Mouse (Mus musculus): Measurements from ENCODE around the gene Rfxap. TPM values are rescaled to one million over a fixed set of nuclear protein-coding genes. Genes with fewer than 3 reads are reported as not detected.
"Not testable (repeated sequence)": the region's sequence is repeated elsewhere in the genome, so short reads cannot be mapped to it uniquely, and the experiment has no call there.

Gene Rfxap
- polyA plus RNA-seq, 1 experiment from 2014 or later: 67.0 TPM

DNA sequence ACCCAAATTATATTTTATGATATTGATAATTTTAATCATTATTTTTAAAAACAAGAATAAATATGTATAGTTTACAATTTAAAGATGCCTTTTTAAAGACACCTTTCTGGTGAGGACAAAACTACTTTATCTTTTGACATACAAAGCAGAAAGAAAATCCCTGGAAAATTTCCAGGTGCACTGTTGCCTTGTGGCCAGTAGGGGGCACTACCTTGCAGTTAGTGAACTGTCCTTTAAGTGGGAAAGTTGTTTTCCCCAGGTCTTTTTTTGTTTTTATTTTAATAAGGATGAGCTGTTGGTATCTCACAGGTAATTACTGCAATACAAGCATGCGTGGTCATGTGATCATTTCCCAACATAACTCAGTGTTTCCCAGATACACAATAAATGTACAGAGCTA is 11.8 kb downstream of the Rfxap start:
- Histone ChIP-seq H3K9me3 (0 out of 2 replicates have a peak, but pooled peaks cover 4% of the 10 kb centered on the region), H3K27ac (no peak overlapping the region), H3K4me1 (no peaks in the 10 kb centered on the region), H3K4me3 (no peak overlapping the region), H3K27me3 (replicated peaks) (no peaks in the 10 kb centered on the region), H3K36me3 (no peaks in the 10 kb centered on the region), H3K9ac (no peak overlapping the region), H3K4me2 (replicated peaks) (no peak overlapping the region)
- no peak for ATAC-seq (ENCODE audit: low FRiP score, low read depth)
- WGBS: 97% methylated on average over 1 of the region's 1 CpGs

DNA sequence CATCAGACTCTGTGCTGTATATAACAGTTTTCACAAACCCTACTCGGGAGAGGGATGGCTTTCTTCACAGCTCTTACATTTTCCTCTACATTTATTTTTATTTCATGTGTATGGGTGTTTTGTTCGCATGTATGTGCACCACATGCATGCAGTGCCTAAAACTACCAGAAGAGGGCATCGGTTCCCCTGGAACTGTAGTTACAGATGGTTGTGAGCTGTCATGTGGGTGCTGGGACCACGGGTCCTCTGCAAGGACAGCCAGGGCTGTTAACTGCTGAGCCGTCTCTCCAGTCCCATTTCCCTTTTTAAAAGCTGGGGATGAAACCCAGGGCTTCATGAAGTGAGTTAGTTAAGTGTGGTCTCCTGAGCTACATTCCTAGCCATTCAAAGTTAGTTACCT is 12.2 kb downstream of the Rfxap start:
- H3K4me3 ChIP-seq: no peak overlapping the region
- WGBS: 95% methylated on average over 5 of the region's 5 CpGs
- H3K9me3 ChIP-seq: 0 out of 2 replicates have a peak, but pooled peaks cover 4% of the 10 kb centered on the region
- no peak overlapping the region for H3K9ac ChIP-seq
- no peaks in the 10 kb centered on the region for H3K36me3 ChIP-seq
- H3K27me3 ChIP-seq (replicated peaks): no peaks in the 10 kb centered on the region
- ATAC-seq (ENCODE audit: low FRiP score, low read depth): no peak
- H3K27ac ChIP-seq: no peak overlapping the region
- H3K4me2 ChIP-seq (replicated peaks): no peak overlapping the region
- H3K4me1 ChIP-seq: no peaks in the 10 kb centered on the region

DNA sequence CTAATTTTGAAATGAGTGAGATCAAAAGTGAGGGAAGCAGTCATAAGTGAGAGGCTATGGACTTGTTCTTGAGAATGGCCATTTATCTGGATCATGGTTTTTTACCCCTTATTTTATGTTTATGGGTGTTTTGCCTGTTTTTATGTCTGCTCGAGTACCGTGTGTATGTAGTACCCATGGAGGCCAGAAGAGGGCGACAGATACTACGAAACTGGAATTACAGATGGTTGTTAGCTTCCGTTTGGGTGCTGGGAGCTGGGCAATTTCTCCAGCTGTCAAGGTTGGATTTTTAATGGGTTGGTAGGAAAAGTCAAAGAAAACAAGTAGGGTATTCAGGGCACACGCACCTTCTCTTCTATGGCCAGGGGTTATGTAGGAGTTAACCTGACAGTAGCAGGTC is 13.8 kb downstream of the Rfxap start:
- 0 out of 2 replicates have a peak, but pooled peaks cover 4% of the 10 kb centered on the region for H3K9me3 ChIP-seq
- H3K9ac ChIP-seq: no peak overlapping the region
- H3K36me3 ChIP-seq: no peaks in the 10 kb centered on the region
- WGBS: 84% methylated on average over 6 of the region's 6 CpGs
- no peaks in the 10 kb centered on the region for H3K27me3 ChIP-seq (replicated peaks)
- H3K4me2 ChIP-seq (replicated peaks): no peak overlapping the region
- H3K27ac ChIP-seq: no peak overlapping the region
- H3K4me1 ChIP-seq: no peaks in the 10 kb centered on the region
- H3K4me3 ChIP-seq: no peak overlapping the region
- ATAC-seq (ENCODE audit: low FRiP score, low read depth): no peak

DNA sequence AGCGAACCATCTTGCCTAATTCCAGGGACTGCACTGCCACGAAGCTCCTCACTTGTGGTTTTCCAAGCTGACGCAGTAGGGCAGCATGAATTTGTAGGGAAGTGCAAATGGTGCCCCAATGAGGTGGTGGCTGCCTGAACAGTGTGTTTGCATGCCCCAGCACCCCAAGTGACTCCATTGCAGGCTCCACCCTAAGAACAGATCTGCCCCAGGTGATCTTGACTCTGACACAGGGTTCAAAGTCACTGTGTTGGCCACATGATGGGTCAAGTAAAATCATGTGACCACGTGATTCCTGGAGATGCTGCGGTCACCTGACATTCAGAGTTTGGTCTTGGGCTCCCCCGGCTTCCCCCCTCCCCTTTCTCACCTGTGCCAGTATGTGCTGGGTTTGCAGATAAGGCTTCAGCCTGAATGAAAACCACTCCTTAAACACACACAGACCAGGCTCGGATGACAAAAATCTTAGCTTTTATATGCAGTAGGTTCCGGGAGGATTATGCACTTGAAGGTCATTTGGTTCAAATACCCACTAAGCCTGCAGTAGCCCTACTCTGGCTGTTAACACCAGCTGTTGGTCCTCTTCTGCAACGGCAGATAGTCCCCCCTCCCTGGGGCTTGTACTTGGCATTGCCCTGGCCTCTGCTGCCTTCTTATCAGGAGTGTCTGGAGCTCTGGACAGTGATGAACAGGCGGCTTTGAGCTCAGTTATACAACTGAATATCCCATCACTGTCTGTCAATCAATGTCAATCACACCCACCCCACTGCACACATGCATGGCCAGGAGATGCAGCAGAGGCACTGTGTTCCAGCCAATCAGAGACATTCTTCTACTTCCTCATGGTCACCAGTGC is 15.5 kb downstream of the Rfxap start:
- Histone ChIP-seq H3K9me3 (0 out of 2 replicates have a peak, but pooled peaks cover 4% of the 10 kb centered on the region), H3K4me3 (no peak overlapping the region), H3K27ac (no peak overlapping the region), H3K27me3 (replicated peaks) (no peaks in the 10 kb centered on the region), H3K4me1 (no peaks in the 10 kb centered on the region), H3K36me3 (no peaks in the 10 kb centered on the region), H3K9ac (no peak overlapping the region), H3K4me2 (replicated peaks) (no peak overlapping the region)
- ATAC-seq (ENCODE audit: low FRiP score, low read depth): no peak
- WGBS: 85% methylated on average over 10 of the region's 10 CpGs

DNA sequence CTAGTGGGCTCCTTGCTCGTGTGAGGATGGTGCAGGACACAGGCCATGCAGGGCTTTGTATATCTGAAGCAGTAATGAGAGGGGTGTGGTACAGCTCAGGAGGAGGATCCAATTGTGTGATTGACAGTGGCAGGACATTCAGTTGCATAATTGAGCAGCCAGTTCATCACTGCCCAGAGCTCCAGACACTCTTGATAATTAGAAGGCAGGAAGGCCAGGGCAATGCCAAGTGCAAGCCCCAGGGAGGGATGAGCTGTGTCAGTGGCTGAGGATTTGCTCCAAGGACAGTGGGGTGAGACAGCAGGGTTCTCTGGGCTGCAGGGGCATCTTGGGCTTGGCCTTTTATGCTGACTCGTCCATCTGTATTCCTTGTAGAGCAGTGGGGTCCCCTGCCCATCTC is 17.0 kb downstream of the Rfxap start:
- no peak overlapping the region for H3K4me2 ChIP-seq (replicated peaks)
- H3K9me3 ChIP-seq: 0 out of 2 replicates have a peak, but pooled peaks cover 4% of the 10 kb centered on the region
- no peak overlapping the region for H3K4me3 ChIP-seq
- H3K4me1 ChIP-seq: no peaks in the 10 kb centered on the region
- 51% methylated on average over 2 of the region's 2 CpGs for WGBS
- no peaks in the 10 kb centered on the region for H3K27me3 ChIP-seq (replicated peaks)
- ATAC-seq (ENCODE audit: low FRiP score, low read depth): no peak
- H3K27ac ChIP-seq: no peak overlapping the region
- H3K9ac ChIP-seq: no peak overlapping the region
- no peaks in the 10 kb centered on the region for H3K36me3 ChIP-seq

DNA sequence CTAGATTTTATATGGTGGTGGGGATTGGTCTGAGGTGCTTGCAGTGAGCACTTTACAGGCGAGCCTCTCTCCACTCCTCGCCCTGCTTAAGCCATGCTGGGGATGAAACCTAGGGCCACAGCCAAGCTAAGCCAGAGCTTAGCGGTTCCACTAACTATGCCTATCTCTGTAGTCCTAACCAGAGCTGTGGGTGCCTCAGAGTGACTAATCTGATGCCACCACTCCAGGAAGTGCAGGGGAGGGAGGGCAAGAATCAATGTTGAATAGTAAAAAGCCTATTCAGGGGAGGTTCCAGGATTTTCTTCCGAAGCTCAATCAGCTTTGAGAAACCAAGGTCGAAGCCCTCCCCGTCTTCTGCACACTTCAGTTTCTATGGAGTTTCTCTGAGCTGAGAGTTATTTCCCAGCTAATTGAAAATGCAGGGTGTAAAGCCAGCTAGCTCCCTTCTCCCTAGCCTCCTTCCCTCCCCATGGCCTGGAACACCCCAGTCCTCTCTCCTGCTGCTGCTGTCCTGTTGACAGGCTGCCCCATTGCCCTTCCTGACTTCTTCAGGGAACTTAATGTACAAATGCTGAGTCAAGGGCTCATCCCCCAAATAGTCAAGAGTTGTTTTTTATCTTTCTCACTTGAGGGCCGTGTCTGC is 31.5 kb downstream of the Rfxap start:
- Histone ChIP-seq H3K4me2 (replicated peaks) (no peak overlapping the region), H3K27me3 (replicated peaks) (no peaks in the 10 kb centered on the region), H3K9me3 (no peaks in the 10 kb centered on the region), H3K27ac (no peak overlapping the region), H3K9ac (no peak overlapping the region), H3K4me3 (no peak overlapping the region), H3K36me3 (no peaks in the 10 kb centered on the region), H3K4me1 (no peaks in the 10 kb centered on the region)
- WGBS: 76% methylated on average over 7 of the region's 7 CpGs
- ATAC-seq (ENCODE audit: low FRiP score, low read depth): no peak

DNA sequence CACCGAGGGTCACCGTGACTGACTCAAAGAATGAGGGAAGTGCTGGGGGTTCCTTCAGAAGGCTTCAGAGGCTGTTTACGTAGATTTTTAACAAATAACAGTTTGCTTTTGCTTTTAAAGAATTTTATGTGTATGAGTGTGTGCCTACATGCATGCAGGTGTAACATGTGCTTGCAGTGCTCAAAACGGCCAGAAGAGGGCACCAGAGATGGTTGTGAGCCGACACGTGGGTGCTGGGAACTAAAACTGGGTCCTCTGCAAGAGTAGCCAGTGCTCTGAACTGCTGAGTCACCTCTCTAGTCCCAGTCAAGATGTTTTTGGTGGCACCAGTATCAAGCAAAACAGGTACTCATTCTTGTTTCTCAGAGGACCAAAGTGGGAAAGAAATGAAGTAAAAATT is 34.0 kb downstream of the Rfxap start:
- 85% methylated on average over 6 of the region's 6 CpGs for WGBS
- H3K4me2 ChIP-seq (replicated peaks): no peak overlapping the region
- no peak overlapping the region for H3K9ac ChIP-seq
- ATAC-seq (ENCODE audit: low FRiP score, low read depth): no peak
- H3K4me3 ChIP-seq: no peak overlapping the region
- no peaks in the 10 kb centered on the region for H3K9me3 ChIP-seq
- H3K27me3 ChIP-seq (replicated peaks): no peaks in the 10 kb centered on the region
- H3K36me3 ChIP-seq: no peaks in the 10 kb centered on the region
- no peaks in the 10 kb centered on the region for H3K4me1 ChIP-seq
- no peak overlapping the region for H3K27ac ChIP-seq

DNA sequence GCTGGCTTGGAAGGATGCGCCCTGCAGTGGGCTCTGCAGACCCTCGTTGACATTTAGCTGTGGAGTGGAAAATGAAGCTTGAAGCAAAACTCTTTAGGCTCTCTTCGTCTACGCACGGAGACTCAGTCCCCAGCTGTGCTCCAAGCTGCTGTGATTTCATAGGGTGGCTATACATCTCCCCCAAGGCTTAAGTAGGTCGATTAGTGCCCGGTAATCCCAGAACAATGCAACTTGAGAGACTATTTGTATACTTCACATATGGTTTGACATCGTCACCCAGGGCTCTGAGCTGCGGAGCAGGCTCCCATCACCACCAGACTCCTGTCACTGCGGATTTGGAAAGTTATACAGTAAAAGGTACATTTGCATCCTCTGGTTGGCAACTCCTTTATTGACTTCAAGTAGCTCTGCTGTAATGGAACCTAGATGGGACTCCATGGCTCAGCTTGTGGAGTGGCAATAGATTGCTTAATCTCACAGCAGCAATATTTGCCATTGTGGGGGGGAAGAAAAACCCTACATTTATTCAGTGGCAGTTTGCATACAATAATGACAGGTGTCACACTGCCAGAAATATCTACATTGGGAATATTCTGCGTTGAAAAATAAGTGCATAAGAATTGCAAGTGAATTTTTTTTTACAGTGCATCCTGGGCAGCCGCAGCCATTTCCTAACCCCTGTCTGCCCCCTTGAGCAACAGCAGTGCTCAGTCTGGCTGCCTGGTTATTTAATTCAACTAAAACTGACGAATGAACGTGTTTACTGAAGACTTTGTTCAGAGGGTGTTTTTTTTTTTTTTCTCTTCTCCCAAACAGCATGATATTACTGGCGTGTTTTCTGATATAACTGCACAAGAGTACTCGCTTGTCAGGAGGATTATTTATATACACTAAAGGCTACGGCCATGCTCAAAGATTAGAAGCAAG is 38.0 kb downstream of the Rfxap start:
- H3K9me3 ChIP-seq: no peaks in the 10 kb centered on the region
- WGBS: 83% methylated on average over 17 of the region's 17 CpGs
- no peak overlapping the region for H3K4me2 ChIP-seq (replicated peaks)
- no peaks in the 10 kb centered on the region for H3K27me3 ChIP-seq (replicated peaks)
- no peaks in the 10 kb centered on the region for H3K4me1 ChIP-seq
- no peaks in the 10 kb centered on the region for H3K36me3 ChIP-seq
- H3K27ac ChIP-seq: no peak overlapping the region
- no peak for ATAC-seq (ENCODE audit: low FRiP score, low read depth)
- no peak overlapping the region for H3K9ac ChIP-seq
- H3K4me3 ChIP-seq: no peak overlapping the region

DNA sequence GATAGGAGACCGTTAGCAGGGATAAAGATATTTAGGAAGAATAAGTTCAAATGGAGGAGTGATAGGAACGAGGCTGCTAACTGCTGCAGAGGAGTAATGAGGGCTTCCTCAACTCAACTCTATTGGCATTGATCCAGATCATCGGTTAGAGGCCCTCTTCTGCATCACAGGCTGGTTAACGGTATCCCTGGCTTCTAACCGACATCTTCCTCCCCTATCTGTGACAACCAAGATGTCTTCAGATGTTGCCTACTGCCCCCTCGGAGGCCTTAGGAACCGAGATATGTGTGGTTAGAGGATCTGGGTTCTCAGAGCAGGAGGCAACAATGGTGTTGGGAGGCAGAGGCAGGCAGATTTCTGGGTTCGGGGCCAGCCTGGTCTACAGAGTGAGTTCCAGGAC is 39.0 kb downstream of the Rfxap start:
- no peak overlapping the region for H3K4me3 ChIP-seq
- no peak overlapping the region for H3K9ac ChIP-seq
- ATAC-seq (ENCODE audit: low FRiP score, low read depth): no peak
- no peaks in the 10 kb centered on the region for H3K36me3 ChIP-seq
- 96% methylated on average over 8 of the region's 8 CpGs for WGBS
- H3K27me3 ChIP-seq (replicated peaks): no peaks in the 10 kb centered on the region
- no peak overlapping the region for H3K27ac ChIP-seq
- no peak overlapping the region for H3K4me2 ChIP-seq (replicated peaks)
- no peaks in the 10 kb centered on the region for H3K9me3 ChIP-seq
- no peaks in the 10 kb centered on the region for H3K4me1 ChIP-seq

DNA sequence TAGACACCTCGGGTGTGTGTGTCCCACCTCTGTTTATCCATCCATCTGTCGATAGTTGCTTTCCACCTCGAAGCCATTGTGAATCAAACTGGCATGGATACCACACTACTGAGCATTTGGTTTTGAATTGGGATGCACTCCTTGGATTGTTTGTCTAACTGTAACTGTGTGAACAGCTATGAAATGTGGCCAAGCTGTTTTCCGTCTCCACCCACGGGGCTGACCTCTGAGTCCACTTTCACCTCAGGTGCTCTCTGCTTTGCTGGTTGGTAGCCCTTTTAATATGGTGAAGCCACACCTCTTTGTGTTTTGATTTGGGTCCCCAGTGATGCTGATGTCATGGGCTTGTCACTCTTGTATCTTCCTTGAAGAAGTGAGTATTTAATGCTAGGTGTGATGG is 40.8 kb downstream of the Rfxap start:
- no peak for ATAC-seq (ENCODE audit: low FRiP score, low read depth)
- no peak overlapping the region for H3K4me2 ChIP-seq (replicated peaks)
- H3K4me1 ChIP-seq: no peaks in the 10 kb centered on the region
- no peak overlapping the region for H3K27ac ChIP-seq
- H3K4me3 ChIP-seq: no peak overlapping the region
- no peaks in the 10 kb centered on the region for H3K36me3 ChIP-seq
- 88% methylated on average over 5 of the region's 5 CpGs for WGBS
- no peaks in the 10 kb centered on the region for H3K9me3 ChIP-seq
- H3K27me3 ChIP-seq (replicated peaks): no peaks in the 10 kb centered on the region
- H3K9ac ChIP-seq: no peak overlapping the region

DNA sequence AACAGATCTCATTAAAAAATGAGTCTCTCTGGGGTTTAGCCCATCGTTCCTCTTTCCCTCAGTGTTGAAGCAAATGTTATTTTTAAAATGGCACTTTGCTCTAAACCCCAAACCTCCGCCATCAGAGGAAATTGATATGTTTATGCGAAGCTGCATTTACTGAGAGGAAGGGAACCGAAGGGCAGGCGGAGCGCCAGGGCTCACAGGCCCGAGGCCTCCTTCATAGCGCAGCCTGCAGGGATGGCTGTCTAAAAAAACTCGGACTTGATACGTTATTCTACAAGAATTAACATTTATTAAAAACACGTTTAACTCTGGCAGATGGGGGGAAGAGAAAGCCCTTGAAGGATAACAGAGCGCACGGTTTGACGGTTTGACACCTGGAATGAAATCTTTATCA is 41.6 kb downstream of the Rfxap start:
- no peaks in the 10 kb centered on the region for H3K27me3 ChIP-seq (replicated peaks)
- WGBS: 84% methylated on average over 14 of the region's 14 CpGs
- no peak overlapping the region for H3K9ac ChIP-seq
- no peaks in the 10 kb centered on the region for H3K4me1 ChIP-seq
- H3K4me3 ChIP-seq: no peak overlapping the region
- no peaks in the 10 kb centered on the region for H3K9me3 ChIP-seq
- H3K36me3 ChIP-seq: no peaks in the 10 kb centered on the region
- no peak overlapping the region for H3K27ac ChIP-seq
- no peak for ATAC-seq (ENCODE audit: low FRiP score, low read depth)
- no peak overlapping the region for H3K4me2 ChIP-seq (replicated peaks)

DNA sequence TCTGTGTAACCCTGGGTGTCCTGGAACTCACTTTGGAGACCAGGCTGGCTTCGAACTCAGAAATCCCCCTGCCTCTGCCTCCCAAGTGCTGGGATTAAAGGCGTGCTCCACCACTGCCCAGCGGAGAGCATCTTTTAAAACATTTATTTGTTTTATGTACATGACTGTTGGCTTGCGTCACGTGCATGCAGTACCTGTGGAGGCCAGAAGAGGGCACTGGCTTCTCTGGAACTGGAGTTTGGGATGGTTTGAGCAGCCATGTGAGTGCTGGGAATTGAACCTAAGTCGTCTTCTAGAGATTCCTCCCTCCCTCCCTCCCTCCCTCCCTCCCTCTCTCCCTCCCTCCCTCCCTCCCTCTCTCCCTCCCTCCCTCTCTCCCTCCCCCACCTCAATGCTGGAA is 42.1 kb downstream of the Rfxap start:
- WGBS: 95% methylated on average over 6 of the region's 6 CpGs
- not testable (repeated sequence) for H3K27ac ChIP-seq; H3K4me3 ChIP-seq; H3K9ac ChIP-seq; H3K9me3 ChIP-seq; H3K27me3 ChIP-seq (replicated peaks); H3K4me2 ChIP-seq (replicated peaks); H3K36me3 ChIP-seq; H3K4me1 ChIP-seq; ATAC-seq (ENCODE audit: low FRiP score, low read depth)
